Mouse (Mus musculus) olfactory bulb, adult 2 months (tissue): Measurements from ENCODE around the gene Ezh1.

Experiments used
- CTCF ChIP-seq: fragments of 200-500 bp; IDR thresholded peaks from 2 replicates; pipeline ENCODE4 v1.5.1; 2012; ENCODE audit warnings: low read depth, mild to moderate bottlenecking, low read length, moderate library complexity; ENCODE audit not compliant: insufficient read depth
- POLR2A ChIP-seq: fragments of 200-500 bp; IDR thresholded peaks from 2 replicates; pipeline ENCODE4 v1.6.1; 2012; ENCODE audit warnings: mild to moderate bottlenecking, low read depth, low read length, moderate library complexity; ENCODE audit not compliant: insufficient read depth

GRCm38 (mm10) chr11:101162772-101163171 lies 63.5 kb downstream of the Ezh1 start:
- TF ChIP-seq CTCF (no peak), POLR2A (no peak)
